Mouse (Mus musculus) stomach, embryonic 16.5 days (tissue): ENCODE measurements at regions not wholly inside any gene's neighbourhood (a gene's known extent, or its start where the extent isn't known, plus 50 kb on each side); places are given as distances from the start of the nearest gene placed in this dataset.

ENCODE experiments used
- ATAC-seq: fragments of 200-750 bp; cut with Nextera tagmentation; 2 replicates; pipeline ENCODE4 v1.8.0; 2017; ENCODE audit warnings: moderate number of reproducible peaks, moderate TSS enrichment; ENCODE audit not compliant: insufficient read depth, low FRiP score
- H3K27ac ChIP-seq: fragments of 300-500 bp; sonication (generic); 2 replicates; pipeline ENCODE4 v1.5.1; 2014; ENCODE audit warnings: low read length
- H3K27me3 ChIP-seq: fragments of 300-500 bp; sonication (generic); 2 replicates; pipeline ENCODE4 v1.6.1; 2014; ENCODE audit warnings: low read length, control low read depth, mixed read lengths; ENCODE audit not compliant: control insufficient read depth, insufficient read depth
- H3K36me3 ChIP-seq: fragments of 300-500 bp; sonication (generic); 2 replicates; pipeline ENCODE4 v1.6.1; 2014; ENCODE audit warnings: low read length; ENCODE audit not compliant: control insufficient read depth, insufficient read depth
- H3K4me1 ChIP-seq: fragments of 300-500 bp; sonication (generic); 2 replicates; pipeline ENCODE4 v1.6.1; 2014; ENCODE audit warnings: low read length, control low read depth, mixed read lengths; ENCODE audit not compliant: control insufficient read depth, insufficient read depth
- H3K4me2 ChIP-seq: fragments of 300-500 bp; sonication (generic); 2 replicates; pipeline ENCODE4 v1.6.1; 2014; ENCODE audit warnings: low read depth, low read length, mixed read lengths
- H3K4me3 ChIP-seq: fragments of 300-500 bp; sonication (generic); replicated peaks from 2 replicates; pipeline ENCODE4 v1.5.1; 2014; ENCODE audit warnings: mild to moderate bottlenecking, low read length
- H3K9ac ChIP-seq: fragments of 300-500 bp; sonication (generic); 2 replicates; pipeline ENCODE4 v1.6.1; 2014; ENCODE audit warnings: low read length
- H3K9me3 ChIP-seq: fragments of 300-500 bp; sonication (generic); replicated peaks from 2 replicates; pipeline ENCODE4 v1.6.1; 2016; ENCODE audit warnings: low read length, control low read depth; ENCODE audit not compliant: control insufficient read depth
- WGBS: fragments of 180-500 bp; shearing (Covaris S2); extraction: QIAGEN DNeasy Blood & Tissue Kit; methylation state at CpG from one replicate; pipeline ENCODE4 v1.1.7; 2014; 5-methylcytosine and 5-hydroxymethylcytosine counted together

DNA sequence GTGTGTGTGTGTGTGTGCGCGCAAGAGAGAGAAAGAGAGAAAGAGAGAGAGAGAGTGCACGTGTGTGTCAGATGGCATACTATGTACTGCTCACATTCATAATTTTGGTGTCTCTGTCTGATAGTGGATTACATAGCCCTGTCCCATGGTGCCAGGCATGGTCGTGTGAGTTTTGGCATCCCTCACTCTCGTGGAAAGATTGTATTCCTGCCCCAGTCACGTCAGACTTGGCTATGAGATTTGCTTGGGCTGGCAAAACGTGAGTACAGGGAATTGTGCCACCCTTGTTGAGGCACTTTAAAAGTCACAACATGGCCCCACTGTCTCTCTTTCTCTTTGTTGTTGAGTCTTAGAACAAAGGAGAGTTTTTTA lies 62.3 kb upstream of the Serp2 start:
- H3K4me2 ChIP-seq = no peak overlapping the region
- H3K27ac ChIP-seq = peak overlapping the region; percentile 83; the same call in 1 of the 2 replicates
- no peaks in the 10 kb centered on the region for H3K36me3 ChIP-seq
- H3K9me3 ChIP-seq = no peaks in the 10 kb centered on the region
- WGBS = 78% methylated on average over 7 of the region's 7 CpGs
- no peak for ATAC-seq
- H3K9ac ChIP-seq = no peak overlapping the region
- H3K4me3 ChIP-seq = no peak overlapping the region
- no peaks in the 10 kb centered on the region; the same call in 1 of the 2 replicates for H3K27me3 ChIP-seq
- peaks cover 52% of the 10 kb centered on the region for H3K4me1 ChIP-seq

- Histone ChIP-seq H3K27me3 (no peaks in the 10 kb centered on the region; the same call in 1 of the 2 replicates), H3K4me2 (no peak overlapping the region), H3K27ac (peak overlapping the region; percentile 83), H3K36me3 (no peaks in the 10 kb centered on the region), H3K9ac (no peak overlapping the region), H3K4me1 (peaks cover 47% of the 10 kb centered on the region), H3K9me3 (no peaks in the 10 kb centered on the region), H3K4me3 (no peak overlapping the region)
- no peak for ATAC-seq
- 57% methylated on average over 14 of the region's 14 CpGs for WGBS
Observed at GRCm38 (mm10) chr14:76618331-76619037, 61.8 kb upstream of the Serp2 start.

- no peak overlapping the region for H3K4me3 ChIP-seq
- ATAC-seq = no peak
- 92% methylated on average over 1 of the region's 1 CpGs for WGBS
- peaks cover 41% of the 10 kb centered on the region for H3K4me1 ChIP-seq
- H3K9ac ChIP-seq = peak overlapping the region; percentile 35; the same call in 1 of the 2 replicates
- no peaks in the 10 kb centered on the region; the same call in 1 of the 2 replicates for H3K27me3 ChIP-seq
- H3K4me2 ChIP-seq = no peak overlapping the region
- no peaks in the 10 kb centered on the region for H3K36me3 ChIP-seq
- no peaks in the 10 kb centered on the region for H3K9me3 ChIP-seq
- H3K27ac ChIP-seq = peak overlapping the region; percentile 83
Observed at GRCm38 (mm10) chr14:76617889-76618288, 61.2 kb upstream of the Serp2 start.

DNA sequence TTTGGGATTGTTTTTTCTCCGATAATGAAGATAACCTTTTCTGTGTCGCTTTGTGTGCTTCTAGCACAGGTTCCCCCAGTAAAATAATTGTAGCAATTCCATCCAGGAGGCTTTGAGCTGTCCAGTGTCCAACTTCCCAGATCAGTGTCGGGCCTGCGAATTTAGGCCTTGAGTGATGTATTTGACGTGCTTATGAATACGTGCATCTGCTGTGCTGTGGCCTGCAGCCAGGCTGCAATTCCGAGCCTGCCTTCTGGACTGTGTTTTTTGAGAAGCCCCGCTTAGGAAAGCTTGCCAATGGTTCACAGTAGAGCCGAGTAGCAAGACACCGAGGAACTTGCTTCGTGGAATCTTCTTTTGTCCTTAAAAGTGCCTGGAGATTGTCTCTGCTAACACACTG lies 60.8 kb upstream of the Serp2 start:
- no peak overlapping the region for H3K4me3 ChIP-seq
- peak overlapping the region; percentile 35; the same call in 1 of the 2 replicates for H3K9ac ChIP-seq
- H3K27ac ChIP-seq = peak overlapping the region; percentile 83
- H3K4me2 ChIP-seq = no peak overlapping the region
- no peaks in the 10 kb centered on the region for H3K36me3 ChIP-seq
- peaks cover 36% of the 10 kb centered on the region for H3K4me1 ChIP-seq
- 39% methylated on average over 11 of the region's 11 CpGs for WGBS
- no peaks in the 10 kb centered on the region; the same call in 1 of the 2 replicates for H3K27me3 ChIP-seq
- peak; percentile 51; the same call in 1 of the 2 replicates for ATAC-seq
- H3K9me3 ChIP-seq = no peaks in the 10 kb centered on the region

DNA sequence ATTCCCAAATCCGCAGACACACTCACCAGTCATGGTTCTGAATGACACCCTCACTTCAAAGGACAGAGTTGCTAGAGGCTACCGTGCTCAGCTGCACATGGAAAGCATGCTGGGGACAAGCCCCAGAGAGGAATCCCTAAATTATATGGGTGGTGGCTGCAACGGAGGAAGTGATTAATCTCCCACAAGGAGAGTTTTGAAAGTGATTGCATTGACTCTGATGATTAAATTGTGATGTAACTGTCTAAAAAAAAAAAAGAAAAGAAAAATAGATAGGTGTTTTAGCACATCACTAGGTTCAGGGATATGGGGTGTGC lies 59.6 kb upstream of the Serp2 start:
- Histone ChIP-seq H3K4me2 (no peak overlapping the region), H3K9ac (no peak overlapping the region), H3K36me3 (no peaks in the 10 kb centered on the region), H3K4me1 (peaks cover 31% of the 10 kb centered on the region), H3K27ac (no peak overlapping the region), H3K4me3 (no peak overlapping the region), H3K27me3 (no peaks in the 10 kb centered on the region; the same call in 1 of the 2 replicates), H3K9me3 (no peaks in the 10 kb centered on the region)
- WGBS = 45% methylated on average over 3 of the region's 3 CpGs
- no peak for ATAC-seq

GRCm38 (mm10) chr14:76615603-76616366 lies 59.1 kb upstream of the Serp2 start:
- Histone ChIP-seq H3K36me3 (no peaks in the 10 kb centered on the region), H3K4me1 (peaks cover 31% of the 10 kb centered on the region), H3K27me3 (no peaks in the 10 kb centered on the region; the same call in 1 of the 2 replicates), H3K9ac (no peak overlapping the region), H3K4me2 (peak overlapping the region; percentile 11; the same call in 1 of the 2 replicates), H3K27ac (no peak overlapping the region), H3K9me3 (no peaks in the 10 kb centered on the region), H3K4me3 (no peak overlapping the region)
- 58% methylated on average over 8 of the region's 8 CpGs for WGBS
- no peak for ATAC-seq

DNA sequence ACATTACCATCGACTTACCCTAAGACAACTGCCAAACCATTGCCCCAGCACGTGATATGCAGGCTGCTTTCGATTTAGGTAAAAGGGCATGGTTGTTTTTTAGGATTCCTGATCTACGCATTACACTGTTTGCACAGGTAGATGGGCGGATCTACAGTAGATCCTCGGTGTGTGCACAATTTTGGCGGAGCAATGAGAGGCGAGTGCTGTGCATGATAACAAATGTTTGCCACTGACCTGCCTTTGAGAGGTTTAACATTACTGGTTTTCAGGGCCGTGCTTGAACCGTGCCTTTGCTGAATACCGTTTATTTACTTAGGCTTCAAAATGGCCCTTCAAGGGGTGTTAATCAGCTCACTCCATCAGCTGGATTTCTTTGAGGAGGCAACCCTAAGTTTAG lies 58.5 kb upstream of the Serp2 start:
- peak overlapping the region; percentile 11; the same call in 1 of the 2 replicates for H3K4me2 ChIP-seq
- peak overlapping the region; percentile 5; the same call in 1 of the 2 replicates for H3K27ac ChIP-seq
- 58% methylated on average over 11 of the region's 11 CpGs for WGBS

GRCm38 (mm10) chr14:76614682-76615081 lies 58.0 kb upstream of the Serp2 start:
- Histone ChIP-seq H3K27ac (peak overlapping the region; percentile 5; the same call in 1 of the 2 replicates), H3K36me3 (no peaks in the 10 kb centered on the region), H3K4me1 (peaks cover 31% of the 10 kb centered on the region), H3K27me3 (no peaks in the 10 kb centered on the region), H3K9ac (no peak overlapping the region), H3K4me2 (no peak overlapping the region), H3K4me3 (no peak overlapping the region), H3K9me3 (no peaks in the 10 kb centered on the region)
- no peak for ATAC-seq
- WGBS = 75% methylated on average over 5 of the region's 5 CpGs

More for the DNA sequence above, 58.5 kb upstream of the Serp2 start:
- H3K4me1 ChIP-seq = peaks cover 31% of the 10 kb centered on the region
- ATAC-seq = 0 out of 2 replicates have a peak, but pooled peaks have one; percentile 24
- no peak overlapping the region for H3K9ac ChIP-seq
- H3K9me3 ChIP-seq = no peaks in the 10 kb centered on the region
- no peaks in the 10 kb centered on the region for H3K36me3 ChIP-seq
- no peak overlapping the region for H3K4me3 ChIP-seq
- H3K27me3 ChIP-seq = no peaks in the 10 kb centered on the region; the same call in 1 of the 2 replicates

DNA sequence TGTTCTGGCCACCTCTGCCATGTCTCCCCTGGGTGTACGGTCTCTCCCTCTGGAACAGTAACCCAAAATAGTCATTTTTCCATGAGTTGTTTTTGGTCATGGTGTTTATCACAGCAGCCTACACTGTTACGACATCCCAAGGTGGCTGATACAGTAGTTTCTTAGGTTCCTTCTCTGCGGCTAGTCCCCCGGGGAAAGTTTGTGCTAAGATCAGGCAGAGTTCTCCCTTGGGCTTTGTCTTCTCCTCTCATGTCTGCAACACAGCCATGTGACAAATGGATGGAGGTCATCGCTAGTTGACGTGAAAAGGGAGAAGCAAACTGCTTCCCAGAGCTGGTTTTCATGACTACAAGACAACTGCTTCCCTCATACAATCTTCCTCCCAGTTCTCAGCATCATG lies 56.9 kb upstream of the Serp2 start:
- H3K9me3 ChIP-seq = no peaks in the 10 kb centered on the region
- 86% methylated on average over 6 of the region's 6 CpGs for WGBS
- no peak overlapping the region for H3K9ac ChIP-seq
- no peak overlapping the region for H3K4me3 ChIP-seq
- H3K4me2 ChIP-seq = no peak overlapping the region
- no peak overlapping the region for H3K27ac ChIP-seq
- no peak for ATAC-seq
- H3K36me3 ChIP-seq = no peaks in the 10 kb centered on the region
- no peaks in the 10 kb centered on the region for H3K27me3 ChIP-seq
- peaks cover 31% of the 10 kb centered on the region for H3K4me1 ChIP-seq
